Mouse (Mus musculus): Measurements from ENCODE around the gene Wapl.

Wapl gene

DNA sequence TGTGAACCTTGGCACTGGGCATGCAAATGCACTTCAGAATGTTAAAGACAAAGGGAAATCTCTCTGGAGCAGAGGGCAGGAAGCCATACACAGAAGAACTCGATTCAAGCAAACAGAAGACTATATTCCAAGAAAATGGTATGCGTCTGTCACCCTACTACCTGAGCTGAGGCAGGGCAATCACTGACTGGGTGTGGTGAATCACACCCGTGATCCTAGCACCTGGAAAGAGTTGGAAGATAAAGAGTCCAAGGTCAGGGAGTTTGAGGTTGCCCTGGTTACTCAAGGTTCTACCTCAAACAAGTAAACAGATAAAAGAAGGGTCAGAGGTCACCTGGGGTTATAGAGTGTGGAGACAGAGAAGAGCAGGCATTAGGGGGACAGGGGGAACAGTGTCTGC, 100.0 kb downstream of the Wapl start:
- DNase-seq (ENCODE audit: low spot score): no peak

DNA sequence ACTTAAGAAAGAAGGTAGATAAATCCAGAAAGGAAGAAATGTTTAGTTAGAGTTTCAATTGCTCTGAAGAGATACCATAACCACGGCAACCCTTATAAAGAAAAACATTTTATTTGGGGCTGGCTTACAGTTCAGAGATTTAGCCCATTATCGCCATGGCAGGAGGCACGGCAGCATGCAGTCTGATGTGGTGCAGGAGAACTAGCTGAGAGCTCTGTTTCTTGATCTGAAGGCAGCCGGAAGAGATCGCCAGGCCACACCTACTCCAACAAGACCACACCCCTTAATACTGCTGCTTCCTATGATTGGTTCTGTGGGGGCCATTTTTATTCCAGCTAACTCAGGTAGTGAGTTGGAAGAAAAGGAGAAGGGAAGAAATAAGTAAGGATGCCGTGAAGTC, 100.5 kb downstream of the Wapl start:
- no peak for DNase-seq (ENCODE audit: low spot score)

DNA sequence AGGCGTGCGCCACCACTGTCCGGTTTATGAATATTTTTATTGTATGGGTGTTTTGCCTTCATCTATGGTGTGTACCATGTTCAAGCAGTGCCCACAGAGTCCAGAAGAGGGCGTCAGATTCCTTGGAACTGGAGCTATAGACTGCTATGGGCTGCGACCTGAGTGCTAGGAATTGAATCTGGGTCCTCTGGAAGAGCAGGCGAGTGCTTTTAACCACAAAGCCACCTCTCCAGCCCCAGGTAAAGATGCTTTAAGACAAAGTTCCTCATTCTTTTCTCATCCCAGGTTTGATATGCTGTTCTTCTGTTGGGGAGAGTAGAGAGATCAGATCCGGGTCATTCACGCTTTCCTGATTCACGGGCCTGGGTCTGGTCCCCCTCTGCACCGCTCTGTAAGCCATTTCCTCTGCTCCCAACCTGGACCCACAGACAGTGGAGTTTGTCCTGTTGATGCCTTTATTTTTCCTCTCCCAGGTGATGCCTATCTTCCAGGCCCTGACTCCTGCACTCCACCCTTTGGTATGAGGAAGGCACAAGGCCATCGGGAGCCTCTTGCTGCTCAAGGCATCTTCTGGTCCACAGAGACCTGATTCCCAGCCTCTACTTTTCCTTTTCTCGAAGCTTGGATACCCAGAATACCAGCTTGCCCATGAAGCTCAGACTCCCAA, 103.1 kb downstream of the Wapl start:
- DNase-seq (ENCODE audit: low spot score): no peak

DNA sequence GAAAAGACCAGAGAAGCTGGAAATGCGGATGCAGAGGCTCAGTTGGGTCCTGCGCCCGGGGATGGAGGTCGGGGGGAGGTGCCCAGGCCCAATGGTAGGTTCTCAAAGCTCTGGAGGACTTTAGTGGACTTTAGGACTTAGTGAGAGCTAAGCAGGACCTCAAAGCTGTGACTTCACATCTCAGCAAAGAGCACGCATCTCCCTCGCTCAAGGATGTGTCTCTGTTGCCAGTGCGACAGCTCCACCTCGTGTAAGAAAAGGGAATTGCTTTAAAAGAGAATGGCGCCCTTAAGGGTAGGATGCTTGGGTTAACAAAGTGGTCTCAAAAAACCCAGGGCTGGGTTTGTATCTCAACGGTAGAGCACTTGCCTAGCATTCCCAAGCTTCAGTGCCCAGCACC, 104.1 kb downstream of the Wapl start:
- no peak for DNase-seq (ENCODE audit: low spot score)

DNA sequence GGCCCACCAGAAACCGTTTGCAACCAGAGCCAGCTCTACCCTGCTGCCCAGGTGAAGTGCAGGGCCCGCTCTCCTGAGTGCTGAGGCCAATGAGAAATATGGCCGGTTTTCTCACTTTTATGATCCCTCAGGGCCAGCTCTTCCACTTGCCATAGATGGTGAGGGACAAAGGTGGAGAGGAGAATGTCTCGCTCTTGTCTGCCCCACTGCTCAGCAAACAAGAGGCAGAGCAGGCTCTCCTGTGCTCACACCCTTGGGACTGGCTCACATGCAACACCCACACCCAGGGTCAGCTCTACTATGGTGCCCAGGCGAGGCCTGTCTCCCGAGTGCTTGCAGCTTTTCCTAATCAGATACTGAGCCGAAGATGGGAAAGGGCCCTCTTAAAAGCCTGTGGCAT, 105.0 kb downstream of the Wapl start:
- DNase-seq (ENCODE audit: low spot score): no peak

DNA sequence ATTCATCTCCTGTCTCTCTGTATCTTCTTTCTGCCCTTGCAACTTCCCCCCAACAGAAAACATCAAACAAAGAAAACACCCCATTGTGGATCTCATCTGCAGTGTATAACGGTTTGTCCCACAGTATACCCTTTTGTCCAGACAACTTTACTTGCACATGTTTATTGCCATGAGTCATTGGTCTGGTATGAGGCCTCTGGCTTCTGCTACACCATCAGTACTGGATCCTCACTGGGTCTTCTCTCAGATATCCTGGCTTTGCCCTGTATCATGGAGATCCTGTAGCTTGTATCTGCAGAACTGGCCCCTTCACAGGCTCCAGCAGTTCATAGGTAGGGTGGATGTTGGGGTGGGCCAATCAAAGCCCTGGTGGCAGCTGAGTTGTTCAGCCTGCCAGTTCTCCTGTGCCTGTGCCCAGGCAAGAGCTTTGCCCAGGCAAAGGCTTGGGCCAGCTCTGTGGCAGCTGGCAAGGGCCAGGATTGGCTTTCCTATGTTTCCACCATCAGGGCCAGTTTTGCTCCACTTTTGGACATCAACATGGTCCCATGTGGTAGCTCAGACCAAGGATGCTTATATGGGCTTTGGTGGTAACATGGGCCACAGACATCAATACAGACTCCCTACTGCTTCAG, 119.8 kb downstream of the Wapl start:
- no peak for DNase-seq (ENCODE audit: low spot score)

All from testis, postnatal 14 days (tissue).